Mouse (Mus musculus) small intestine, adult 2 months (tissue): ENCODE measurements around the gene Tinagl1. TPM values are rescaled to one million over a fixed set of nuclear protein-coding genes. Genes with fewer than 3 reads are reported as not detected.

Source experiments
- H3K27ac ChIP-seq: fragments of 200-500 bp; 2 replicates; pipeline ENCODE4 v1.5.1; 2012; ENCODE audit warnings: low read depth, low read length, control low read depth, inconsistent platforms; ENCODE audit not compliant: insufficient read depth
- H3K27me3 ChIP-seq: fragments of 200-500 bp; 2 replicates; pipeline ENCODE4 v1.6.1; 2012; ENCODE audit warnings: mild to moderate bottlenecking, moderate library complexity, low read length, inconsistent platforms; ENCODE audit not compliant: control insufficient read depth, insufficient read depth
- H3K36me3 ChIP-seq: fragments of 200-500 bp; 2 replicates; pipeline ENCODE4 v1.6.1; 2012; ENCODE audit warnings: mild to moderate bottlenecking, low read length, control low read depth, inconsistent platforms; ENCODE audit not compliant: control insufficient read depth, insufficient read depth
- H3K4me1 ChIP-seq: fragments of 200-500 bp; 2 replicates; pipeline ENCODE4 v1.6.1; 2012; ENCODE audit warnings: low read length, inconsistent platforms, mixed read lengths; ENCODE audit not compliant: control insufficient read depth, insufficient read depth, insufficient read length
- H3K4me3 ChIP-seq: fragments of 200-500 bp; 2 replicates; pipeline ENCODE4 v1.5.1; 2012; ENCODE audit warnings: low read depth, mild to moderate bottlenecking, control low read depth, inconsistent platforms, low read length, moderate library complexity
- CTCF ChIP-seq: fragments of 200-500 bp; IDR thresholded peaks from 2 replicates; pipeline ENCODE4 v1.5.1; 2012; ENCODE audit warnings: low read depth, mild to moderate bottlenecking, control low read depth, inconsistent platforms, low read length, moderate library complexity, mixed read lengths; ENCODE audit not compliant: insufficient replicate concordance, insufficient read length; ENCODE audit errors: extremely low read depth
- POLR2A ChIP-seq: fragments of 200-500 bp; IDR thresholded peaks from 2 replicates; pipeline ENCODE4 v1.6.1; 2012; ENCODE audit warnings: low read depth, mild to moderate bottlenecking, control low read depth, inconsistent platforms, low read length, moderate library complexity
- WGBS: fragments of 180-500 bp; shearing (Covaris S2); methylation state at CpG from one replicate; pipeline ENCODE4 v1.1.7; 2018; 5-methylcytosine and 5-hydroxymethylcytosine counted together
- polyA plus RNA-seq: library from polyadenylated mRNA; depleted of rRNA; stranded (reverse); fragments of >200 nt; gene quantifications from 2 replicates; pipeline ENCODE4 v1.2.3, GENCODE M21; 2012

The Tinagl1 gene
- polyA plus RNA-seq, 1 experiment, result 106 TPM

DNA sequence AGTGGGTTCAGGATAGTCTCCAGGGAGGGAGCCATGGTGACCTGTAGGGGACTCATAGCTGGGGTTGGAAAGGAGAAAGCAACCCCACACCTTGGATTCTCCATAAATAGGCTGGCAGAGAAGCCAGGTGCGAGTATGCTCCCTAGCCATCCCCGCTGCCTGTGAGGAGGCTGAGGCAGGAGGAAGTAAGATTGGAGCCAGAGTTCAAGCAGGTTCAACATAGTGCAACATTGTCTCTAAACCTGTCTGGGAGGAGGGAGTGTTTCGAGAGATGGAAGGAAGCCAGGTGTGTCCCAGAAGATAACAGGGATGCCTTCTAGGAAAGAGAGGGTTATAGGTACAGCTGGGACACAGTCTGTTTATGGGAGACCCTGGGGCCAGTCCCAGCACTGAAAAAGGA is 5.0 kb upstream of the Tinagl1 start:
- no peak overlapping the region for H3K4me3 ChIP-seq
- H3K27ac ChIP-seq, result no peak overlapping the region
- no peak for TF ChIP-seq CTCF
- no peak for TF ChIP-seq POLR2A
- H3K27me3 ChIP-seq, result no peaks in the 10 kb centered on the region
- H3K4me1 ChIP-seq, result peaks cover 24% of the 10 kb centered on the region
- 22% methylated on average over 3 of the region's 3 CpGs for WGBS
- no peaks in the 10 kb centered on the region for H3K36me3 ChIP-seq

DNA sequence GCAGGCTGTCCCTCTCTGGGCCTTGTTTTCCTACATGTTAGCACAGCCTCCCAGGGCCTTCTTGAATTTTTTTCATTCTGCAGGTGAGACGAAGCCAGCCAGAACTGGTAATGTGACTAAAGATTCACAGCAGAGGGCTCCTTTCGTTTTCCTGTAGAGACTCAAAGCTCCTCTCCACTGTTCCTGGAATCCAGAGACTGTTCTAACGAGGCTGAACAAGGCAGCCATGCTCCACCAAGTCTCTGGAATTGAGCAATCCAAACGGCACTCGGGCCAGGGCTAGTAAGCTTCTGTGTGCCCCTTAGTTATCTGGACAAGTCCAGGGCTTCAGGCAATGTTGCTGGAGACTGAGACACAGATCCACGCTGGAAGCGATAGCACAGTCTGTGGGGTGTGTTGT is 2.6 kb upstream of the Tinagl1 start:
- no peaks in the 10 kb centered on the region for H3K27me3 ChIP-seq
- no peak overlapping the region for H3K27ac ChIP-seq
- H3K4me1 ChIP-seq, result peaks cover 37% of the 10 kb centered on the region
- H3K36me3 ChIP-seq, result no peaks in the 10 kb centered on the region
- WGBS, result 64% methylated on average over 7 of the region's 7 CpGs
- H3K4me3 ChIP-seq, result no peak overlapping the region
- TF ChIP-seq CTCF, result no peak
- TF ChIP-seq POLR2A, result no peak

DNA sequence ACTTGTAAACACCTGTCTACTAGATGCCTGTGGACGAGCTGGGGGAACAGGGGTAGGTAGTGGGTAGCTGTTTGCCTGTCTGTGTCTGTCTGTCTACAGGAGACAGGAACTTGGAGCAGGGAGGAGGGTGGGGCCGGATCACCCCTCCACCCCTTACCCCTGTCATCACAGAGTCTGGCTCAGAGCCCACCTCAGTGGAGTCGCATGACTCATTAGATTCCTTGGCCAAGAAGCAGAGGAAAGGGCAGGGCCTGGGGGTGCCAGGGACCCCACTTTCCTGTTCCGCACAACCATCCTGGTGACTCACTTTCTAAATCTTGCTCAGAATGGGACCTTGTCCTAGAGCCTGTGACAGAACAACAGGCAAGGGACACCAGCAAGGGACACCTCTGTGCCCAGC is 2.2 kb upstream of the Tinagl1 start:
- WGBS, result 32% methylated on average over 4 of the region's 4 CpGs
- TF ChIP-seq CTCF (no peak), POLR2A (no peak)
- Histone ChIP-seq H3K4me1 (peaks cover 40% of the 10 kb centered on the region), H3K4me3 (no peak overlapping the region), H3K36me3 (no peaks in the 10 kb centered on the region), H3K27ac (no peak overlapping the region), H3K27me3 (no peaks in the 10 kb centered on the region)

DNA sequence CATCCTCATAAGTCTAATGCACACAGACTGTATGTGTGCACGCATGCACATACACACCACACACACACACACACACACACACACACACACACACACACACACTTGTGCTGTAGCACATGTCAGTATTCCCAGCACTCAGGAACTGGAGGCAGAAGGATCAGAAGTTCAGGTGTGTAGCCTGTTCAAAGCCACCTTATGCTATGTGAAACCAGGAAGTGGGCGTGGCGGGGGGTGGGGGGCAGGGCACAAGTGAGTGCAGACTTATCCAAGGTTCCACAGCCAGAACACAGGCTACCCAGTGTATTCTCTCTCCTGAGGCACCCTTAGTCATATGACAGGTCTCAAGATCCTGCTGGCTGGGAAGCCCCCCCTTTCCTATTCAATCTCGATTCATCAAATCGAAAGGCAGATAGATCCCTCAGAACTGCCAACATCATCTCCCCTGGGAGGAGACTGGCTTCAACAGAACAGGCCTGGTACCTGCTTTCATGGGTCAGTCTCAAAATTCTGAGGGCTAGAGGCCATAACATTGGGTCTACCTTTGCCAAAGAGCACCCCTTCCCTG is 1.3 kb upstream of the Tinagl1 start:
- WGBS, result 45% methylated on average over 5 of the region's 5 CpGs
- Histone ChIP-seq H3K4me1 (peaks cover 40% of the 10 kb centered on the region), H3K4me3 (no peak overlapping the region), H3K36me3 (0 out of 2 replicates have a peak, but pooled peaks cover 2% of the 10 kb centered on the region), H3K27ac (no peak overlapping the region), H3K27me3 (no peaks in the 10 kb centered on the region)
- no peak for TF ChIP-seq POLR2A
- no peak for TF ChIP-seq CTCF

DNA sequence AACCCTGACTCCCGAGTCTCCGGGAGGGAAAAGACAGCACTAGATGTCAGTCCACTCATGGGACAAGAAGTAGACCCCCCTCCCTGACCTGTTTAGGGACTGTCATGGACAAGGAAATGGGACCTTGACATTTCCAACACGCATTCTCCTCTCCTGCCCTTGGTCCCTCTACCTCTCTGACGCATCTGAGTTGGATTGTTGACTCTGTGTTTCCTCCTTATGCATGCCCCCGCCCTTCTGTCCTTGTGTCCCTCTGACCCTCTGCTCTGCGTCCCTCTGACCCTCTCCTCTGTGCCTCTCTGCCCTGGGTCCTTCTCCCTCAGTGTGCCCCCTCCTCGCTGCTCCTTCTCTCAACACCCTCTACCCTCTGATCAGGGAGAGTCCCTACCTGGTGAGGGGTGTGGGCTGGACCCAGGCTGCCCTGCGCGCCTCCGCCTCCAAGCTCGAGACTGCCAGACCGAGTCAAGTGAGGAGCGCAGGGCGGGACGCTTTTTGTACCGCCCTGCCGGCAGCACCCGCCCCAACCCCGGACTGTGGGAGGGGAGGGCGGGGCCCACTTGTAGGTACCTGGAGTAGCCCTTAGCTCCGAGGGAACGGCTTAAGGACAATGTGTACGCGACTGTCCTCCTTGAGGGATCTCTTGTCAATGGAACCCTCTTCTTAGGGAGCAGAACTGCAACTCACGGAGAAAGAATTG is 439 bp downstream of the Tinagl1 start:
- TF ChIP-seq CTCF (no peak), POLR2A (peak; percentile 52; the same call in 1 of the 2 replicates)
- Histone ChIP-seq H3K4me1 (peaks cover 42% of the 10 kb centered on the region), H3K36me3 (peaks cover 2% of the 10 kb centered on the region; the same call in 1 of the 2 replicates), H3K4me3 (peak overlapping the region; percentile 60), H3K27me3 (no peaks in the 10 kb centered on the region), H3K27ac (peak overlapping the region; percentile 84)
- WGBS, result 3% methylated on average over 25 of the region's 25 CpGs

DNA sequence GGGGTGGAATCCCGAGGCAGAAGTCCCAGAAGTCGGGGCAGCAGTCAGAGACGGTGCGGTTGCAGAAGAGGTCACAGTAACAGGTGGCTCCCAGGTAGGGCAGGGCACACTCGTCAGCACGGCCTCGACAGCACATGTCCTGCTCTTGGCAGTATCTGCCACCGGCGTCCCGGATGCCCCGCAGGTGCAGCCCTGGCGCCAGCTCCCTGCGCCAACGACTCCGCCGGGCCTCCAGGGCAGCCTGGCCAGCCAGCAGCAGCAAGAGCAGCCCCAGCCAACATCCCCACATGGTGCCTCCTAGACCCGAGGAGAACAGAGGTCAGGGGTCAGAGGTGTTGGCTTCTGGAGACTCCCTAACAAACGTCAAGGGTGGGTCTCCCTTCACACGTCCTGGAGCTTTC is 1.0 kb downstream of the Tinagl1 start:
- TF ChIP-seq POLR2A (no peak), CTCF (no peak)
- H3K36me3 ChIP-seq, result peaks cover 2% of the 10 kb centered on the region; the same call in 1 of the 2 replicates
- no peaks in the 10 kb centered on the region for H3K27me3 ChIP-seq
- H3K4me1 ChIP-seq, result peaks cover 48% of the 10 kb centered on the region
- peak overlapping the region; percentile 84 for H3K27ac ChIP-seq
- peak overlapping the region; percentile 60 for H3K4me3 ChIP-seq
- 17% methylated on average over 19 of the region's 19 CpGs for WGBS

DNA sequence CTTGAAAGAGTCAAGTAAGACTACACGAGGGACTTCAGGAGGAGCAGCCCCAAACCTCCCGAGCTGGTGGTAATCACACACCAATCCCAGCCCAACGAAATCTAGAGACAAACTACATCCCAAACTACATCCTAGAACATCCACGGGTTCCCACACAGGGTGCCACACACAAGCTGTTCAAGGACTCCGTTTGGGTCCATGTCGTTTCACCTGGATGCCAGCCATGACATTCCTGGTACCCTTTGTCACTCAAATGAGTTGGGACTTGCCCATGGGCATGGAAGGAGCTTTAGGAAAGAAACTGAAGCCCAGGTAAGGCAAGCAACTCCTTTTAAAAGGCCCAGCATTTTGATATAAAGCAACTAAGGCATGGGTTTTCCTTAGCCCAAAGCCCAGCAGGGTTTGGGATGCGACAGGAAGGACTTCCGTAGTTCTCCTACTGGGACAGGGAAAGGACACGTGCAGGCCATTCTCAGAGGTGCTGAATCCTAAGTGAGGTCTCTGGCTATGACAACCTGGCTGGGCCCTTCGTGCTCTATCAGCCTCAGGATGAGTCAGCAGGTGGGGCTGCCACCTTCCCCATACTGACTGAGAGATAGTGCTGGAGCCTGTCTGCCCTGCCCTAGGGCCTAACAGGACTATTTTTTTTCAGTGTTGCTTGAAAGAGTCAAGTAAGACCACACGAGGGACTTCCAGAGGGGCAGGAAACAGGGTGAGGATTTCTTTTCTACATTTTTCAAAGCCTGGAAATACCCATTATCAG is 1.7 kb downstream of the Tinagl1 start:
- Histone ChIP-seq H3K4me3 (peak overlapping the region; percentile 60), H3K36me3 (peaks cover 2% of the 10 kb centered on the region; the same call in 1 of the 2 replicates), H3K4me1 (peaks cover 55% of the 10 kb centered on the region), H3K27me3 (no peaks in the 10 kb centered on the region), H3K27ac (peak overlapping the region; percentile 84)
- TF ChIP-seq POLR2A (no peak), CTCF (no peak)
- WGBS, result 45% methylated on average over 11 of the region's 11 CpGs
